In genomic region chr2:90641007-90641709, GRCm38 (mm10) we compare ENCODE assay signal across 9 mouse cellular contexts. TPM values are rescaled to one million over a fixed set of nuclear protein-coding genes. Genes with fewer than 3 reads are reported as not detected.
A peak's percentile ranks its signal among the peaks of the same experiment; 100 is the strongest.
DNase-seq lines count a peak whose midpoint lies in the region; ATAC-seq and TF ChIP-seq lines count a peak whose summit lies in the region.
"Had no signal": no experiment of that assay in that cellular context is flagged by ENCODE, and none has a peak within 500 bp of the region (broad histone marks: within the 10 kb centered on the region; RNA-seq: fewer than 3 reads in every experiment).

No protein-coding gene starts in this region.

- H3K9ac ChIP-seq in kidney, postnatal 0 days (ENCODE audit: low read depth, low read length) = no peak overlapping the region
- H3K9ac ChIP-seq in liver, embryonic 11.5 days (ENCODE audit: low read depth, low read length) = no peak overlapping the region
- no peak overlapping the region for H3K9ac ChIP-seq in neural tube, embryonic 14.5 days (replicated peaks; ENCODE audit: low read depth, low read length)

- no peak for DNase-seq in kidney, postnatal 0 days (ENCODE audit: low spot score)
- DNase-seq in kidney, postnatal 14 days = no peak
- DNase-seq in adrenal gland, adult 8-10 months = peak; percentile 25
- no peak for DNase-seq in liver, embryonic 11.5 days (ENCODE audit: low spot score)
- no peak for DNase-seq in kidney, adult 2 months
- no peak for DNase-seq in left cerebral cortex, postnatal 25 days (ENCODE audit: low spot score in 2 of 2)

- no peak overlapping the region for H3K27ac ChIP-seq in kidney, postnatal 0 days
- H3K27ac ChIP-seq in liver, embryonic 11.5 days (ENCODE audit: low read depth, low read length) = no peak overlapping the region
- 0 out of 2 replicates have a peak overlapping the region, but pooled peaks have one; percentile 13 for H3K27ac ChIP-seq in neural tube, embryonic 14.5 days (ENCODE audit: low read depth, low read length)
- H3K27ac ChIP-seq in kidney, adult 2 months (ENCODE audit: insufficient read depth, low read depth, low read length) = no peak overlapping the region
- H3K27ac ChIP-seq: layer of hippocampus, adult 2 months had no signal

- no peaks in the 10 kb centered on the region for H3K27me3 ChIP-seq in kidney, postnatal 0 days (ENCODE audit: insufficient read depth, low read length)
- no peaks in the 10 kb centered on the region for H3K27me3 ChIP-seq in liver, embryonic 11.5 days (replicated peaks; ENCODE audit: control insufficient read depth, insufficient read depth, low read length)
- no peaks in the 10 kb centered on the region for H3K27me3 ChIP-seq in neural tube, embryonic 14.5 days (ENCODE audit: control insufficient read depth, insufficient read depth, low read length)
- no peaks in the 10 kb centered on the region for H3K27me3 ChIP-seq in kidney, adult 2 months (replicated peaks; ENCODE audit: control insufficient read depth, insufficient read depth, low read length)

- no peak for TF ChIP-seq POLR2A in kidney, adult 2 months (IDR thresholded peaks at IDR 0.05; ENCODE audit: low read depth, low read length)

- TF ChIP-seq CTCF in kidney, postnatal 0 days (IDR thresholded peaks at IDR 0.05; ENCODE audit: low read depth) = no peak
- no peak for TF ChIP-seq CTCF in kidney, adult 2 months (conservative IDR thresholded peaks at IDR 0.05; ENCODE audit: insufficient read depth, insufficient read length, low read depth, low read length)

- H3K4me2 ChIP-seq in kidney, postnatal 0 days (ENCODE audit: low read length) = no peak overlapping the region
- H3K4me2 ChIP-seq in liver, embryonic 11.5 days = no peak overlapping the region
- H3K4me2 ChIP-seq in neural tube, embryonic 14.5 days (ENCODE audit: low read depth, low read length) = no peak overlapping the region

- WGBS in kidney, postnatal 0 days = 71% methylated on average over 10 of the region's 10 CpGs
- 59% methylated on average over 10 of the region's 10 CpGs for WGBS in liver, embryonic 11.5 days
- 75% methylated on average over 10 of the region's 10 CpGs for WGBS in neural tube, embryonic 14.5 days
- 71% methylated on average over 10 of the region's 10 CpGs for WGBS in kidney, adult 2 months

- no peaks in the 10 kb centered on the region for H3K9me3 ChIP-seq in kidney, postnatal 0 days (replicated peaks; ENCODE audit: low read length)
- no peaks in the 10 kb centered on the region for H3K9me3 ChIP-seq in liver, embryonic 11.5 days (ENCODE audit: control insufficient read depth, low read length)
- no peaks in the 10 kb centered on the region for H3K9me3 ChIP-seq in neural tube, embryonic 14.5 days (ENCODE audit: control insufficient read depth, low read length)

- no peaks in the 10 kb centered on the region for H3K36me3 ChIP-seq in kidney, postnatal 0 days (ENCODE audit: insufficient read depth, low read length)
- no peaks in the 10 kb centered on the region for H3K36me3 ChIP-seq in liver, embryonic 11.5 days (ENCODE audit: control insufficient read depth, insufficient read depth, low read length)
- H3K36me3 ChIP-seq in neural tube, embryonic 14.5 days (ENCODE audit: control insufficient read depth, insufficient read depth, low read length) = no peaks in the 10 kb centered on the region
- H3K36me3 ChIP-seq in kidney, adult 2 months (ENCODE audit: control insufficient read depth, insufficient read depth, low read length) = no peaks in the 10 kb centered on the region

- H3K4me3 ChIP-seq in kidney, postnatal 0 days (replicated peaks; ENCODE audit: low read depth, low read length) = no peak overlapping the region
- H3K4me3 ChIP-seq in liver, embryonic 11.5 days (ENCODE audit: low read depth, low read length) = no peak overlapping the region
- no peak overlapping the region for H3K4me3 ChIP-seq in neural tube, embryonic 14.5 days (ENCODE audit: low read depth, low read length)
- H3K4me3 ChIP-seq in kidney, adult 2 months (ENCODE audit: insufficient read depth, low read depth, low read length) = no peak overlapping the region
- H3K4me3 ChIP-seq: layer of hippocampus, adult 2 months had no signal

- ATAC-seq in kidney, postnatal 0 days (replicated peaks; ENCODE audit: low FRiP score, low read depth) = peak; percentile 48; the same call in 1 of the 2 replicates
- peak; percentile 50 for ATAC-seq in liver, embryonic 11.5 days (replicated peaks; ENCODE audit: low FRiP score)
- peak; percentile 71; the same call in 1 of the 2 replicates for ATAC-seq in neural tube, embryonic 14.5 days (ENCODE audit: low read depth)
- no peak for ATAC-seq in activated CD4-positive, CD25-positive, alpha-beta regulatory T cell, adult 4 months

- no peaks in the 10 kb centered on the region for H3K4me1 ChIP-seq in kidney, postnatal 0 days (replicated peaks; ENCODE audit: insufficient read depth, low read length)
- H3K4me1 ChIP-seq in liver, embryonic 11.5 days (replicated peaks; ENCODE audit: control insufficient read depth, insufficient read depth, low read length) = peaks cover 26% of the 10 kb centered on the region
- peaks cover 4% of the 10 kb centered on the region; the same call in 1 of the 2 replicates for H3K4me1 ChIP-seq in neural tube, embryonic 14.5 days (ENCODE audit: control insufficient read depth, insufficient read depth, low read length)
- H3K4me1 ChIP-seq in kidney, adult 2 months (ENCODE audit: control insufficient read depth, insufficient read depth, low read length) = peaks cover 3% of the 10 kb centered on the region; the same call in 1 of the 2 replicates

- intact Hi-C loops in left cerebral cortex, postnatal 25 days (cut with DNase I) = no loop called here

RNA-seq across cellular contexts. Expression of gene Nup160, which starts 35.9 kb away (rescaled TPM):
- 19.9 and 21.4 TPM in 2 replicates for polyA plus RNA-seq in kidney, postnatal 0 days (2015; fragmentation: Nextera tagmentation; extraction: Ambion mirVana)
- total RNA-seq in adrenal gland, adult 8-10 months (2022) = 10 to 100 TPM; 19.8 to 33.5 (median 23.4) TPM
- polyA plus RNA-seq in liver, embryonic 11.5 days (2014; fragmentation: Nextera tagmentation; extraction: Ambion mirVana) = 83.8 and 88.0 TPM in 2 replicates
- polyA plus RNA-seq in neural tube, embryonic 14.5 days (2014; fragmentation: Nextera tagmentation; extraction: Ambion mirVana) = 29.2 and 30.5 TPM in 2 replicates
- polyA plus RNA-seq in kidney, adult 2 months (2012; rRNA removed) = 4.9 and 5.2 TPM in 2 replicates
- polyA plus RNA-seq in activated CD4-positive, CD25-positive, alpha-beta regulatory T cell, adult 4 months (2017; shearing (Covaris generic)) = 10 to 100 TPM; 23.4 to 28.1 TPM
- 10 to 100 TPM; 18.2 to 20.7 TPM for total RNA-seq in left cerebral cortex, postnatal 25 days (2021)
